Mouse (Mus musculus): ENCODE results near the gene Bbof1.

Bbof1 gene

DNA sequence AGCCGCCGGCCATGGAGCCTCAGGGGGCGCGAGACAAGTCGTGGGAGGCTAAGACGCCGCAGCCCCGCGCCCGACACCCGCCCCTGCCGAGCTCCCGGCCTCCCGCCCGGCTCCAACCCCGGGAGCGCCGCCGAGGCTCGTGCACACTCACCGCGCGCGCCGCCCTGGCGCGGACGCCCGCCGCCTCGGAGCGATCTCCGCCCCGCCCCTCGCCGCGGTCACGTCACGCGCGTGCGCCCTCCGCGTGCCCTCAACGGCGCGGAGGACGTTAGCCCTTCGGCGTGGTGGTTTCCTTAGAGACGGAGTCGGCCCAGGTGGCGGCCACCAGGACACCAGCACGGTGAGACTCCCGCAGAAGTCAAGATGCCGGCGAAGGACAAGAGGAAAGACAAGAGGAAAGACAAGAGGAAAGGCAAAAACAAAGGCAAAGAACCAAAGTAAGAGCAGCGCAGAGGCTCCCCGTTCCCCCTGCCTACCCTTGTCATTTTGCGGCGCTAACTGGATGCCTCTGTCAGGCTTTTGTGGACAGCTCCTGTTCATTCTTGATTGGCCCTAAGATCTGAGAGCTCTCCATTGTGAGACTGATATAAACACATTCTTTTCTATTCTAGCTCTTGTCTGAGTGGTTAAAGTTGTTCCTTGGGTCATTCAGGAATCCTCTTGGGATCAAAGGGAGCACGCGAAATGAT lies at the start of gene Bbof1, which contains the start of gene Entpd5:
Gene Bbof1 (plus strand): TSS at position 253 of the 689 bp plus-strand sequence.
Gene Entpd5 (minus strand): TSS at position 211 of the 689 bp plus-strand sequence.
- peak; percentile 90 for DNase-seq (ENCODE audit: low spot score)

GRCm38 (mm10) chr12:84361555-84362489 lies 47.0 kb upstream of the Bbof1 start, which contains the start of the genes Coq6 and Fam161b:
TSS of gene Coq6 (plus strand) at chr12:84361657.
TSS of gene Fam161b (minus strand) at chr12:84361833.
- DNase-seq (ENCODE audit: low spot score) = peak; percentile 99

DNA sequence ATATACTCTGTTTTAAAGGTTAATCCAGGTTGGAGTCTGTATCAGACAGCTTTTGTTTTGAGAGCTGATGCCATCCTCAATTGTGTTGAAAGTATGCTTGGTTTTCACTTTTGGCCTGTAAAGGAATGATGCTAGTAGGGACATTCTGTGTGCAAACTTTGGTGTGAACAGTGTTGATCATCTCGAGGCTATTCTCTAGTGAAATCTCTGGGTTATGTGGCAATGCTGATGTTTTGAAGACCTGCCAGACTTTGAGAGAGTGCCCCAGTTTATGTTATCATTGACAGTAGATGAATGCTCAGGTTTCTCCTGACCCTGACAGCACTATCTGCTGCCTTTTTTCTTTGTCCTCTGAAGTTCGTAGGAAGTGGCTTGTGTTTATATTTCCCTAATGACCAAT lies 46.0 kb upstream of the Bbof1 start:
- no peak for DNase-seq (ENCODE audit: low spot score)

DNA sequence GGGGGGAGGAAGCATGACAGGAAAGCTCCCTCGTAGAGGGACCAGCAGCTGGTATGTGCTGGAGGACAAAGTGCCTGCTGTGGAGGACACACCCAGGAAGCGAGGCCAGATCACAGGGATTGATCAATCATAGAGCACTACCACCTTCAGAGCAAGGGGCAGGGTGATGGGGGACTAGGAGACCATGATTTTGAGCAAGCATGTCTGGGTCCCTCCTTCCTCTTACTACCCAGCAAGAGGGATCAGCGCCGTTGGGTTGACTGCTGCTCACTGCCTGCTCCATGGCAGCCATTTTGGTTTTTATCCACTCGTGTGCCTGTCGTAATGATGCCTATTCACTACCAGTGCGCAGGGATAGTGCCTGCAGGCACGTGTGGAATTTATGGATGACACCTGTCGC lies 44.6 kb upstream of the Bbof1 start:
- DNase-seq (ENCODE audit: low spot score) = no peak

- DNase-seq (ENCODE audit: low spot score) = no peak
Measured at GRCm38 (mm10) chr12:84365137-84365536, 43.7 kb upstream of the Bbof1 start.

- no peak for DNase-seq (ENCODE audit: low spot score)
Measured at GRCm38 (mm10) chr12:84366971-84367370, 41.9 kb upstream of the Bbof1 start.

DNA sequence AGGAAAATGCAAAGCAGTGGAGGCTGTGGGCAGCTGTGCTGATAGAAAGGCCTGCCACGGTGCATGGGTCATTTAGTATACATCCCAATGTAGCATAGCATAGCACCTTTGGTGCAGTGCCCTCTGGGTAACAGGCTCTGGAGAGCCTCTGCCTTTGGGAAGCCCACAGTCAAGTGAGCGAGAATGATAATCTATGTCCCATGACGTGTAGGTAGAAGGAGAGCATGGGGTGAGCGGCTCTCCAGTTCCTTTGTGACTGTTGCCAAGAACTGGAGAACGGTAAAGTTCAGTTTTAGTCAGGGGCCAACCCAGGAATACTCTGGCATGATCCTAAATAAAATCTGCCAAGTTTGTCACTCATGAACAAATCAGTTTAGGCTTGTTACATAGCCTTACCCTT lies 37.2 kb upstream of the Bbof1 start:
- DNase-seq (ENCODE audit: low spot score) = no peak

DNA sequence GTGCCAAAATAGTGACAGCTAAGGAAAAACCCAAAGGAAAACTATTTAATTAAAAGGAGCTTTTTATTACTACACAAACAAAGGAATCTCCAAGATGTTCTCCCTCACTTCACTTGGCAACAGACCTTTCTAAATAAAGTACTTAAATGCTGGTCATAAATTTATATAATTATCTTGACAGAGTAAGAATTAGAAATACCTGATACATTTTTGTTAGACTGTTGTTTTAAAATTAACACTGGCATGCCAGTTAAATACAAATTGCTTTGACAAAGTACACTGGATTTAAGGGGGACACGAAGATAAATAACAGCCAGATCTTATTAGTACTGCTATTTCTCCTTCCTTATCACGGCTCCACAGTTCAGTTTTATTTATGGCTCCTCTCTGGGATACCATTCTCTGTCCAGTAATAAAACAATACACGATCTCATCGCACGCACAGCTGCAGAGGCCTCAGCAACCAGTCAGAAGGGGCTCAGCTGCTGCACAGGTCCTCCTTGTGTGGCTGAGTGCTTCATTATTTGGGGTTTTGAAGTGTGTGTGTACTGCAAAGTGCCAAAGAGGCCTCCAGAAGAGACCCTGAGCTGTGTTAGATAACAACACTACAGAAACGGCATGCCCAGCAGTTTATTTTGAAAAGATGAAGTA lies 34.9 kb upstream of the Bbof1 start:
- DNase-seq (ENCODE audit: low spot score) = no peak

- DNase-seq (ENCODE audit: low spot score) = no peak
Measured at GRCm38 (mm10) chr12:84382369-84382768, 26.5 kb upstream of the Bbof1 start.

DNA sequence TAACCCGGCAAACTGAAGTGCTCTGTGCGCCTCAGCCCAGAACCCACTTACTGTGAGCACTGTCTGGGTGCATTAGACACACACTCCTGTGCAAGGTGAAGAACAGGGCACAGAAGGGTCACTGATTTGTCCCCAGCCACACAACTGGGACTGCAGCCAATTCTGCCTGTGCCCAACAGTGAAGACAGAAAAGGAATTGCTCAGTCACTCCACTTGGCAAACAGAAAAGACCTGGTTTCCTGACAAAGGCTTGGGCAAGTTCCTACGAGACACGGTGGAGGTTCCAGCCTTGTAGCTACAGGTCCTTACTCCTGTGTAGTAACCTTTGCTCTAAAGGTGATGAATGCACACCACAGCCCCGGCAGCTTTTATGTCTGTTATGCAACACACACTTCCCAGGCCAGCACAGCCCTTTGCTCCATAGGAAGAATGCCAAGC lies 24.2 kb upstream of the Bbof1 start:
- no peak for DNase-seq (ENCODE audit: low spot score)

DNA sequence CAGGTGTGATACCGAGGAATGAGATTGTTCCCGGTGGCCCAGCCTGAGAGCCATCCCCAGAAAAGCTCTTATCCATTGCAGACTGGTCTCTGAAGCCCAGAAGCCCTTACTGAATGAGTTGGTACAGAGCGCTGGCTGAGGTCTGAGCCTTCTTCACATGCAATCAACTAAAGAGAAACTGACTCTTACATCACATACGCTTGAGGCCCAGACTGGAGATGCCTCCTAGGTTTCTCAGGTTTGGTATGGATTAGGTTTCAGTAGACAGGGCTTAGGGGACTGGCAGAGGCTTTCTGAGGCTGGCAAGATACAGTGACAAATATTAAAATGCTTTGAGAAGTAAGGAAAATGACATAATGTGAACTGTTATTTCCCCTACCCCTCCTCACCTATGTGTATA lies 23.5 kb upstream of the Bbof1 start:
- no peak for DNase-seq (ENCODE audit: low spot score)

DNA sequence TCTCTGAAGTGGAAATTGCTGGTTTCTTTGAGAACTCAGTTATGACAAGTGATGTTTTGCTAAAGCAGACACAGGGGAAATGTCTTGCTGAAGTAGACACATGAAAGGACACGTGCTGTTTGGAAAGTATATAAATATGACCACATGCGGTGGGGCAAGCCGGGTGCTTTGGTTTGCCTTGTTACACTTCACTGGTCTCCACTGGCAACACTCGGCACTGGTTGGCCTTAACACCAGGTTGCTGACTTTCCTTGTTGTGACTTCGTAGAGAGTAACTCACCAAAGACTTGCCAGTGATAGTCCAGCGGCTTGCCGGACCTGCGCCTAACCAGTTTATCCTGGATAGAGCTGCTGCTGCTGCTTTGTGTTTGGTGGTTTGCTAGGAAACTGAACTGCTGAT lies 20.8 kb upstream of the Bbof1 start:
- no peak for DNase-seq (ENCODE audit: low spot score)

DNA sequence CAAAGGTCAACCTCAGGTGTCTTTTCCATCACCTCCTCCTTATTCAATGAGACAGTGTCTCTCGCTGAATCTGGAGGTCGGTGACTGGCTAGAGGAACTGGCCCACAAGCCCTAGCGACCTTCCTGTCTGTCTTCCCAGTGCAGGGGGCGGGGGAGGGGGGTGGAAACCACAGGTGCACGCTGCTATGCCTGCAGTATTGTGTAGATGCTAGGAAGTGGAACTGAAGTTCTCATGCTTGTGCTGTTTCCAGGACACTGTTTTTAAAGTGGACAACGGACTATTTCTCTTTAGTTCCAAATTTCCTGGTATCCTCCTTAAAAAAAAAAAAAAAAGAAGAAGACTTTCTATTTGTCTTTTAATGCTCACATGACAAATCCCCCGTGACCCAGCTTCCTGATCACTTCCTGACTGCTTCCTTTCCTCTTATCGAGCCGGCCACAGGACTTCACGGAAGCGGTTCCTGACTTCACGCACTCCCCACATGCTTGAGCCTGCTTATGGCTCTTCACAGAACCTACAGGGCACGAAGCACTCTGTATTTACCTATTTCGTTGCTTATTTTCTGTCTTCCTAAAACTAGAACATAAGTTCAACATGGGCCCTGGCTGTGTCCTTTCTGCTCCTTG lies 20.0 kb upstream of the Bbof1 start:
- no peak for DNase-seq (ENCODE audit: low spot score)

- DNase-seq (ENCODE audit: low spot score) = no peak
Measured at GRCm38 (mm10) chr12:84390336-84390735, 18.5 kb upstream of the Bbof1 start.

DNA sequence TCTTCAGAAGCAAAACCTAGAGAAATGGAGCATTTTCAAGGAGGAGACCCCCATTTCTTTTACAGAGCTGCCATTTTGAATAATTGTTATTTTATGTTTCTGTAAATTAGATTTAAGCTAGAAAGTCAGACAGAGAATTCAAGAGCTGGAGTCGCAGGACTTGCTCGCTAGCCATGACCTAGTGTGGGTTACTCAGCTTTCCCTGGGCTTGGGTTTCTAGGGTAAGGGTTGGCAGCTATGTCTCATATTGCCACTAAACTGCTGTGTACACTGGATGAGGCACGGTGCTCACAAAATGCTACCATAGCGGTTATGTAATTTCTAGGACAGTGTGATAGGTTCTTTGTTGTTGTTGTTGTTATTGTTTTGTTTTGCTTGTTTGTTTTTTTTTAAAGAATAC lies 16.2 kb upstream of the Bbof1 start:
- DNase-seq (ENCODE audit: low spot score) = no peak

DNA sequence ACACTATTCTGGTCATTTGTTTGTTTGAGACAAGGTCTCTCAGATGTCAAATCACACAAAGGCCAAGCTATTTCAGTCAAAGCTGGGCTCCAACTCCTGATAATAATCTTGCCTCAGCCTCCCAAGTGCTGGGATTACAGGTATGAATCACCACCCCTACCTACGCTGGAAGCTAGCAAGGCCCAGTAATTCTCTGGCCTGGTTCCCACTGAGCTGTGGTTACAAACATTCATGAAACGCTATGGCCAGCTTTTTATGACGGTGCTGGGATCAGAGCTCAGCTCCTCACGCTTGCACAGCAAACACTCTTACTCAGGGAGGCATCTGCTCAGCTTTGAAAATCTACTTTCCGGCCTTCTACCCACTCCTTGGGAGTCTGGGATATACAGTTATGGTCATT lies 15.0 kb upstream of the Bbof1 start:
- DNase-seq (ENCODE audit: low spot score) = no peak

DNA sequence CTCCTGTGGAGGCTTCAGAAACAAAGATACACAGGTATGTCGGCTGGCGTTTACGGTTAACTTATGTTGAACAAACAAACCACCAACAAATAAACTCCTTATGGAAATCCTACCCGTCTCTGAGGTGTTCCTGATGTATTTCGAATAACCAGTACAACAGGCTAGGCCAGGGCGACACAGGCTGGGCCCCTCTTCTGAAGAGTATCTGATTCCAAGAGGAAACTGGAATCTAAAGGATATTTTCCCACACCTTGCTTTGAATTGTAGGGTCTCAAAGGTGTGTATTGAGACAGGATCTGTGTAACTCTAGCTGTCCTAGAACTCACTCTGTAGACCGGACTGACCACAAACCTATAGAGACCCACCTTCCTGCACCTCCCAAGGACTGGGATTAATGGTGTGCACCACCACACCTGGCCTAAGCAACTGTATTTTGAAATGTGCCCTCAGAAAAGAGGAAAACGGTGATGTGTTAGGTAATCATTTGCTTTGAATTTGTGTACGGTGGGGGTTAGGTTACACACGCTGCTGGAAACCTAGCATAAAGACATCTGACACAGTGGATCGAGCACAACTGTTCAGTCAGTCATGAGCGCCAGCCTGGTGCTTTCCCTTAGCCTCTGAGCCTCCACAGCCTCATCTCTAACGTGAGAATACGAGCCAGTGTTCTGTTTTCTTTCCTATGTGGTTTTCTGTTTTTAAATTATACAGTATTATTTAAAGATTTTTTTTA lies 11.8 kb upstream of the Bbof1 start:
- DNase-seq (ENCODE audit: low spot score) = no peak

GRCm38 (mm10) chr12:84397685-84398084 lies 11.2 kb upstream of the Bbof1 start:
- no peak for DNase-seq (ENCODE audit: low spot score)

- no peak for DNase-seq (ENCODE audit: low spot score)
Measured at GRCm38 (mm10) chr12:84398629-84399028, 10.2 kb upstream of the Bbof1 start.

DNA sequence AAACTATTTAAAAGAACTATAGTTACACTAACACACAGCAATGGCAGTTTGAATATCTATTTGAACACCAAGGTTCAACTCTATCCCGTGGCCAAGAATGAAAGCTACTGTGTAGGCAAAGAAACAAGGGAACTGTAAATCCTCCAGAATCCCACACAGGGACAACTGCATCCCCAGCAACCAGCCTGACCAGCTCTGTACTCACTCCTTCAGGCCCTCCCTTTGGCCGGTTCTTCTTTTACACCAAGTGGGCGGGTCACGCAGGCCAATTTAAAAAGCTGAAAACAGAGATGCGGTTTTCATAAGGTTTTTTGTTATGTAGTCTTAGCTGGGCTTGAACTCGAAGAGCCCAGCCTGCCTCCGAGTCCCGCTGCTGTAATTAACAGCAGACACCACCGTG lies 9.7 kb upstream of the Bbof1 start:
- DNase-seq (ENCODE audit: low spot score) = no peak

DNA sequence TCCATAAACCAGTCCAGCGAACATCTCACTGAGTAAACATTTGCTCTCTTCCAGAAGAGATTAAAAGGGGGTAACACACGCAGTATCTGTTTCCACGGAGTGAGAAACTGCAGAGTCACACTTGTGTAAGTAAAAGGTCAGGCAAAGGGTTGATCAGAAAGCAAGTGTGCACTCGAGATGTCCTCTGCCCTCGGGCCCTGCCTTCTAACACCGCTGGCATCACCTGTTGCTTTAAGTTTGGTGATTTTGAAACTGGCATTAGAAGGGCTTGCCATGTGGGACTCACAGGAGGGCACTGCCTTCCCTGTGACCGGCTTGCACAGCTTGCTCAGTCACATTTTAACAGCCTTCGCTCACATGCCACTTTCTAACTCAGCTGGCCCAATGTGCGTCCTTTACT lies 9.2 kb upstream of the Bbof1 start:
- DNase-seq (ENCODE audit: low spot score) = no peak
